Mouse (Mus musculus): Measurements from ENCODE around the gene Gh. TPM values are rescaled to one million over a fixed set of nuclear protein-coding genes. Genes with fewer than 3 reads are reported as not detected.

The Gh gene
- polyA plus RNA-seq, 1 experiment from 2014 or later: not detected

DNA sequence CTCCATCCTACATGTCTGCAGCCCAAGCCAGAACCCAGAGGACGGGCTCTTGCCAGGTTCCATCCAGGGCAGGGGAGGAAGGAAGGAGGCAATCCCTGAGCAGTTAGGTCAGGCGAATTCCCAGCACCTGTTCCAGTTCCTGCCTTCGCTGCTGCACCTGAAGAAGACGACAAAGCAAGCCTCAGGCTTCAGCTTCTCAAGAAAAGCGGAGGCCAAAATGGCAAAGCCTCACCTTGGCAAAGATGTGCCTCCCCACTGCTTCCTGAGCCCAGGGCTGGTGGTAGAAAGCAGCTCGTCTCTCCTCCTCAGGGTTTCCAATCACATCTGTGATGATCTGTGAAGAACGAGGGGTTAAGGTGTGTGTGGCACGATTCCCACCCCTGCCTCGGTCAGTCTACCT, 37.7 kb downstream of the Gh start:
- H3K4me2 ChIP-seq (replicated peaks; ENCODE audit: low read depth): no peak overlapping the region
- no peak overlapping the region for H3K9ac ChIP-seq (ENCODE audit: low read depth, low read length)
- no peak overlapping the region for H3K4me3 ChIP-seq (ENCODE audit: low read depth, low read length)
- H3K27ac ChIP-seq (ENCODE audit: low read depth, low read length): no peak overlapping the region; the same call in 1 of the 2 replicates
- TF ChIP-seq CTCF (IDR thresholded peaks at IDR 0.05; ENCODE audit: low read depth): no peak
- H3K36me3 ChIP-seq (ENCODE audit: control insufficient read depth, insufficient read depth): peaks cover 61% of the 10 kb centered on the region
- no peaks in the 10 kb centered on the region for H3K27me3 ChIP-seq (replicated peaks; ENCODE audit: control insufficient read depth, insufficient read depth, low read length)
- no peaks in the 10 kb centered on the region for H3K9me3 ChIP-seq (ENCODE audit: control insufficient read depth)
- 90% methylated on average over 9 of the region's 9 CpGs for WGBS
- no peak for ATAC-seq
- no peaks in the 10 kb centered on the region; the same call in 1 of the 2 replicates for H3K4me1 ChIP-seq (replicated peaks; ENCODE audit: control insufficient read depth, insufficient read depth, low read length)

DNA sequence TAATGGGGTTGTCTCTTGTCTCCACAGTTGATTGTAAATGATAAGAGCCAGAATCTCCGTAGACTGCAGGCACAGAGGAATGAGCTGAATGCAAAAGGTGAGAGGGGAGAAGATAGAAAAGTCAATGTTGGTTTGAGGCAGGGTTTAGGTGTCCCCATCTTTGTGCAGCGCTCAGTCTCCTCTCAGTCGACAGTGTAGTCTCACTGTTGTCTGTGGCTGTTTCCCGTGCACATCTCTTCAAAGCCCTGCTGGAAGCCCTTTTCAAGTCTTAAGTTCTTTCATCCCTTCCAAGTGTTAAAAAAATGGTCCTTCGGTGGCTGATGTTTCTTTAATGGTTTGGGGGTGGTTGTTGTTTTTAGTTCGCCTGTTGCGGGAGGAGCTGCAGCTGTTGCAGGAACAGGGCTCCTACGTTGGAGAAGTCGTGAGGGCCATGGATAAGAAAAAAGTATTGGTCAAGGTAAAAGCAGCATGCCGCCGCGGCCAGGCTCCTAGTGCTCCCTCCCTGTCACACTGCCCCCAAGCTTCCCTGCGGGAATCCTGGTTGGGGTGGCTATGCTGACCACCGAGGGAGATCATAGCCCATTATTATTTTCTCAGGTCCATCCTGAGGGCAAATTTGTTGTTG, 40.7 kb downstream of the Gh start:
- Histone ChIP-seq H3K36me3 (ENCODE audit: control insufficient read depth, insufficient read depth) (peaks cover 55% of the 10 kb centered on the region), H3K4me3 (ENCODE audit: low read depth, low read length) (no peak overlapping the region), H3K27ac (ENCODE audit: low read depth, low read length) (no peak overlapping the region), H3K4me2 (replicated peaks; ENCODE audit: low read depth) (no peak overlapping the region), H3K27me3 (replicated peaks; ENCODE audit: control insufficient read depth, insufficient read depth, low read length) (no peaks in the 10 kb centered on the region), H3K4me1 (replicated peaks; ENCODE audit: control insufficient read depth, insufficient read depth, low read length) (peaks cover 8% of the 10 kb centered on the region; the same call in 1 of the 2 replicates), H3K9ac (ENCODE audit: low read depth, low read length) (no peak overlapping the region), H3K9me3 (ENCODE audit: control insufficient read depth) (no peaks in the 10 kb centered on the region)
- no peak for TF ChIP-seq CTCF (IDR thresholded peaks at IDR 0.05; ENCODE audit: low read depth)
- no peak for ATAC-seq
- 76% methylated on average over 14 of the region's 14 CpGs for WGBS

DNA sequence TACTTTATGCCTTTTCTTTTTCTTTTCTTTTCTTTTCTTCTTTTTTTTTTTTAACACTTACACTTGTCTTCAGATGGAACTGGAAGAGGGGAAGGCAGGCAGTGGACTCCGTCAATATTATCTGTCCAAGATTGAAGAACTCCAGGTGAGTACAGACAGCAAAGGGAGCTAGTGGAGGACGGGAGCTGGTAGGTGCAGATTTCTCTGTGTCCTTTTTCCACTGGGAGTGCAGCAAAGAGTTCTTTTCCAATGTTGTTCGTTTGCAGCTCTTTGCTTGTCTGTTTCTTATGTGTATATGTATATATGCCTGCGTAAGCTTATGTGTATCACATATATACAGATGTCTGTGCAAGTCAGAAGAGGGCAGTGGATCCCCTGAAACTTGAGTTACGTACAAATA, 44.9 kb downstream of the Gh start:
- no peak for ATAC-seq
- no peaks in the 10 kb centered on the region for H3K27me3 ChIP-seq (replicated peaks; ENCODE audit: control insufficient read depth, insufficient read depth, low read length)
- H3K27ac ChIP-seq (ENCODE audit: low read depth, low read length): no peak overlapping the region

DNA sequence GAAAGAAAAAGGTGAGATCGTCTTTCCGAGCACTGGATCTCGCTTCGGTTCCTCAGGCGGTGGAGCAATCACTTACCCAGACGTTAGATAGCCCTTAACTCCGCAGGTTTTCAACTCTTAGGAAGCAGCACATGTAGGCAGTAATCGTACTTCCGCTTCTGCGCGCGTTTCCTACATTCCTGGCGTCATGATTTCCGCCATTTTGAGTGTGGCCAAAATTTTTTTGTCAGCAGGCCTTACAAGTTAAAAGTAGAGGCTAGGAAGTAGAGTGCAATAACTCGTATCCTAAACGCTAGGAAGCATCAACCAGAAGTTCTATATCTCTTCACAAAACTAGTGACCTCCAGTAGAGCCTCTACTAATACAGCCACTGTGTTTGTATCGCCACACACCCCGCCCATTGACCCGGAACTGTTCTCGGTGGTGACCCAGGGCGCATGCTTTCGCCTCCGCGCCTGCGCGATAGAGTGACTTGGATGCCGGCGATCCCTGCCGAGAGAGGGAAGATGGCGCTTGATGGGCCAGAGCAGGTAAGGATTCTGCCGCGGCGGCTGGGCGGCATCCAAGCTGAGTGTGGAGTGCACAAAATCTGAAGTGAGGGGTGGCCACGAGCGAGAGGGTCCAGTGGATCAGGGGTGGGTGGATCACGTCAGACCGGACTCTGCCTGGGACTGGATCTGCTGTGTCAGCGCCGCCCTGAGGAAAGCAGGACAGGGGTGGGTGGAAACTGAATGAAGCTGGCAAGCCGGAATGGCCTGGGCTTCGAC, 45.8 kb downstream of the Gh start, which contains the start of the genes Ftsj3 and Psmc5:
Ftsj3 (minus strand) TSS at position 395 of the 767 bp plus-strand sequence.
Psmc5 (plus strand) TSS at position 470 of the 767 bp plus-strand sequence.
- TF ChIP-seq CTCF (IDR thresholded peaks at IDR 0.05; ENCODE audit: low read depth): peak; percentile 57
- H3K9me3 ChIP-seq (ENCODE audit: control insufficient read depth): no peaks in the 10 kb centered on the region
- peak within 1 kb of the TSS; percentile 83 for H3K4me3 ChIP-seq (ENCODE audit: low read depth, low read length)
- peak within 1 kb of the TSS; percentile 75 for H3K9ac ChIP-seq (ENCODE audit: low read depth, low read length)
- H3K27me3 ChIP-seq (replicated peaks; ENCODE audit: control insufficient read depth, insufficient read depth, low read length): no peaks in the 10 kb centered on the region
- peaks cover 8% of the 10 kb centered on the region; the same call in 1 of the 2 replicates for H3K4me1 ChIP-seq (replicated peaks; ENCODE audit: control insufficient read depth, insufficient read depth, low read length)
- peaks cover 30% of the 10 kb centered on the region for H3K36me3 ChIP-seq (ENCODE audit: control insufficient read depth, insufficient read depth)
- H3K27ac ChIP-seq (ENCODE audit: low read depth, low read length): peak within 1 kb of the TSS; percentile 65
- under 1% methylated on average over 42 of the region's 42 CpGs for WGBS
- peak within 1 kb of the TSS; percentile 84 for H3K4me2 ChIP-seq (replicated peaks; ENCODE audit: low read depth)
- peak; percentile 97 for ATAC-seq

More for the DNA sequence above, 44.9 kb downstream of the Gh start:
- no peak for TF ChIP-seq CTCF (IDR thresholded peaks at IDR 0.05; ENCODE audit: low read depth)
- no peaks in the 10 kb centered on the region for H3K9me3 ChIP-seq (ENCODE audit: control insufficient read depth)
- H3K36me3 ChIP-seq (ENCODE audit: control insufficient read depth, insufficient read depth): peaks cover 25% of the 10 kb centered on the region; the same call in 1 of the 2 replicates
- peak overlapping the region; percentile 83 for H3K4me3 ChIP-seq (ENCODE audit: low read depth, low read length)
- WGBS: 46% methylated on average over 5 of the region's 5 CpGs
- H3K4me2 ChIP-seq (replicated peaks; ENCODE audit: low read depth): peak overlapping the region; percentile 84
- peak overlapping the region; percentile 75; the same call in 1 of the 2 replicates for H3K9ac ChIP-seq (ENCODE audit: low read depth, low read length)
- H3K4me1 ChIP-seq (replicated peaks; ENCODE audit: control insufficient read depth, insufficient read depth, low read length): peaks cover 8% of the 10 kb centered on the region; the same call in 1 of the 2 replicates

- Histone ChIP-seq H3K9me3 (ENCODE audit: control insufficient read depth) (no peaks in the 10 kb centered on the region), H3K4me3 (ENCODE audit: low read depth, low read length) (peak overlapping the region; percentile 83), H3K36me3 (ENCODE audit: control insufficient read depth, insufficient read depth) (peaks cover 37% of the 10 kb centered on the region), H3K9ac (ENCODE audit: low read depth, low read length) (peak overlapping the region; percentile 75), H3K4me2 (replicated peaks; ENCODE audit: low read depth) (peak overlapping the region; percentile 84), H3K4me1 (replicated peaks; ENCODE audit: control insufficient read depth, insufficient read depth, low read length) (peaks cover 8% of the 10 kb centered on the region; the same call in 1 of the 2 replicates), H3K27me3 (replicated peaks; ENCODE audit: control insufficient read depth, insufficient read depth, low read length) (no peaks in the 10 kb centered on the region), H3K27ac (ENCODE audit: low read depth, low read length) (peak overlapping the region; percentile 65; the same call in 1 of the 2 replicates)
- ATAC-seq: peak; percentile 25; the same call in 1 of the 2 replicates
- 2% methylated on average over 22 of the region's 22 CpGs for WGBS
- no peak for TF ChIP-seq CTCF (IDR thresholded peaks at IDR 0.05; ENCODE audit: low read depth)
Observed at GRCm38 (mm10) chr11:106255174-106255573, 46.5 kb downstream of the Gh start.

- Histone ChIP-seq H3K9ac (ENCODE audit: low read depth, low read length) (peak overlapping the region; percentile 75), H3K27ac (ENCODE audit: low read depth, low read length) (no peak overlapping the region), H3K27me3 (replicated peaks; ENCODE audit: control insufficient read depth, insufficient read depth, low read length) (no peaks in the 10 kb centered on the region), H3K36me3 (ENCODE audit: control insufficient read depth, insufficient read depth) (peaks cover 41% of the 10 kb centered on the region), H3K4me1 (replicated peaks; ENCODE audit: control insufficient read depth, insufficient read depth, low read length) (peaks cover 8% of the 10 kb centered on the region; the same call in 1 of the 2 replicates), H3K4me3 (ENCODE audit: low read depth, low read length) (peak overlapping the region; percentile 83), H3K9me3 (ENCODE audit: control insufficient read depth) (no peaks in the 10 kb centered on the region), H3K4me2 (replicated peaks; ENCODE audit: low read depth) (peak overlapping the region; percentile 84)
- TF ChIP-seq CTCF (IDR thresholded peaks at IDR 0.05; ENCODE audit: low read depth): no peak
- 8% methylated on average over 2 of the region's 2 CpGs for WGBS
- no peak for ATAC-seq
Observed at GRCm38 (mm10) chr11:106254767-106255166, 46.9 kb downstream of the Gh start.

Other genes starting within 250 kb of the Gh start
- 9.0 and 9.2 TPM in 2 replicates for gene Taco1, start 235.8 kb downstream of the Gh start, polyA plus RNA-seq (2015; fragmentation: Nextera tagmentation; extraction: Ambion mirVana)
- gene Map3k3, start 217.3 kb downstream of the Gh start, polyA plus RNA-seq (2015; fragmentation: Nextera tagmentation; extraction: Ambion mirVana): 6.2 and 6.6 TPM in 2 replicates
- not detected in 2 replicates for gene Gm10840, start 141.0 kb downstream of the Gh start, polyA plus RNA-seq (2015; fragmentation: Nextera tagmentation; extraction: Ambion mirVana)
- gene Limd2, start 141.0 kb downstream of the Gh start, polyA plus RNA-seq (2015; fragmentation: Nextera tagmentation; extraction: Ambion mirVana): 32.6 and 34.6 TPM in 2 replicates
- gene Strada, start 99.7 kb downstream of the Gh start, polyA plus RNA-seq (2015; fragmentation: Nextera tagmentation; extraction: Ambion mirVana): 5.7 and 6.4 TPM in 2 replicates
- 41.9 and 45.4 TPM in 2 replicates for gene Ccdc47, start 85.5 kb downstream of the Gh start, polyA plus RNA-seq (2015; fragmentation: Nextera tagmentation; extraction: Ambion mirVana)
- gene Ddx42, start 84.9 kb downstream of the Gh start, polyA plus RNA-seq (2015; fragmentation: Nextera tagmentation; extraction: Ambion mirVana): 28.1 and 30.0 TPM in 2 replicates
- gene Ftsj3, start 45.8 kb downstream of the Gh start, polyA plus RNA-seq (2015; fragmentation: Nextera tagmentation; extraction: Ambion mirVana): 16.6 and 18.3 TPM in 2 replicates
- gene Psmc5, start 45.7 kb downstream of the Gh start, polyA plus RNA-seq (2015; fragmentation: Nextera tagmentation; extraction: Ambion mirVana): 160 and 168 TPM in 2 replicates
- gene Smarcd2, start 28.9 kb downstream of the Gh start, polyA plus RNA-seq (2015; fragmentation: Nextera tagmentation; extraction: Ambion mirVana): 25.3 and 26.3 TPM in 2 replicates
- gene Tcam1, start 25.2 kb downstream of the Gh start, polyA plus RNA-seq (2015; fragmentation: Nextera tagmentation; extraction: Ambion mirVana): 0.09 TPM in 1 of 2 replicates, not detected in the other
- 1.3 and 1.5 TPM in 2 replicates for gene Cd79b, start 12.9 kb upstream of the Gh start, polyA plus RNA-seq (2015; fragmentation: Nextera tagmentation; extraction: Ambion mirVana)
- 0.01 TPM in 1 of 2 replicates, not detected in the other for gene Scn4a, start 51.4 kb upstream of the Gh start, polyA plus RNA-seq (2015; fragmentation: Nextera tagmentation; extraction: Ambion mirVana)
- 0.52 and 0.97 TPM in 2 replicates for gene Prr29, start 63.6 kb upstream of the Gh start, polyA plus RNA-seq (2015; fragmentation: Nextera tagmentation; extraction: Ambion mirVana)
- gene Icam2, start 86.2 kb upstream of the Gh start, polyA plus RNA-seq (2015; fragmentation: Nextera tagmentation; extraction: Ambion mirVana): 14.2 and 15.4 TPM in 2 replicates
- gene Ern1, start 186.0 kb upstream of the Gh start, polyA plus RNA-seq (2015; fragmentation: Nextera tagmentation; extraction: Ambion mirVana): 1.6 and 2.9 TPM in 2 replicates